Mouse (Mus musculus) E14TG2a.4 (cell line): ENCODE measurements around the gene Slc25a53.
"Not testable (repeated sequence)": the region's sequence is repeated elsewhere in the genome, so short reads cannot be mapped to it uniquely, and the experiment has no call there.

ENCODE experiments used
- H3K27me3 ChIP-seq: 2 replicates; pipeline ENCODE4 v1.6.1; 2014; ENCODE audit warnings: low read length, control low read depth; ENCODE audit not compliant: insufficient read depth
- H3K36me3 ChIP-seq: 2 replicates; pipeline ENCODE4 v1.6.1; 2014; ENCODE audit warnings: low read length, control low read depth; ENCODE audit not compliant: insufficient read depth
- H3K4me1 ChIP-seq: replicated peaks from 2 replicates; pipeline ENCODE4 v1.6.1; 2014; ENCODE audit warnings: low read depth, low read length, control low read depth
- H3K4me3 ChIP-seq: replicated peaks from 2 replicates; pipeline ENCODE4 v1.5.1; 2014; ENCODE audit warnings: mild to moderate bottlenecking, low read length
- H3K9me3 ChIP-seq: 2 replicates; pipeline ENCODE4 v1.6.1; 2014; ENCODE audit warnings: low read length, control low read depth
- CTCF ChIP-seq: conservative IDR thresholded peaks from 2 replicates; pipeline ENCODE4 v1.5.1; 2014; ENCODE audit warnings: low read length
- NANOG ChIP-seq: IDR thresholded peaks from 2 replicates; pipeline ENCODE4 v1.6.1; 2014; ENCODE audit warnings: borderline replicate concordance, low read length, mixed read lengths
- POU5F1 ChIP-seq: IDR thresholded peaks from 2 replicates; pipeline ENCODE4 v1.6.1; 2014; ENCODE audit warnings: low read length, borderline replicate concordance

The Slc25a53 gene

GRCm38 (mm10) chrX:136978616-136979015 lies 59.5 kb downstream of the Slc25a53 start:
- no peaks in the 10 kb centered on the region for H3K36me3 ChIP-seq
- H3K9me3 ChIP-seq = no peaks in the 10 kb centered on the region
- no peaks in the 10 kb centered on the region for H3K27me3 ChIP-seq
- H3K4me1 ChIP-seq = no peaks in the 10 kb centered on the region
- TF ChIP-seq NANOG = no peak
- no peak for TF ChIP-seq POU5F1
- TF ChIP-seq CTCF = peak; percentile 52
- H3K4me3 ChIP-seq = 0 out of 2 replicates have a peak overlapping the region, but pooled peaks have one; percentile 26

DNA sequence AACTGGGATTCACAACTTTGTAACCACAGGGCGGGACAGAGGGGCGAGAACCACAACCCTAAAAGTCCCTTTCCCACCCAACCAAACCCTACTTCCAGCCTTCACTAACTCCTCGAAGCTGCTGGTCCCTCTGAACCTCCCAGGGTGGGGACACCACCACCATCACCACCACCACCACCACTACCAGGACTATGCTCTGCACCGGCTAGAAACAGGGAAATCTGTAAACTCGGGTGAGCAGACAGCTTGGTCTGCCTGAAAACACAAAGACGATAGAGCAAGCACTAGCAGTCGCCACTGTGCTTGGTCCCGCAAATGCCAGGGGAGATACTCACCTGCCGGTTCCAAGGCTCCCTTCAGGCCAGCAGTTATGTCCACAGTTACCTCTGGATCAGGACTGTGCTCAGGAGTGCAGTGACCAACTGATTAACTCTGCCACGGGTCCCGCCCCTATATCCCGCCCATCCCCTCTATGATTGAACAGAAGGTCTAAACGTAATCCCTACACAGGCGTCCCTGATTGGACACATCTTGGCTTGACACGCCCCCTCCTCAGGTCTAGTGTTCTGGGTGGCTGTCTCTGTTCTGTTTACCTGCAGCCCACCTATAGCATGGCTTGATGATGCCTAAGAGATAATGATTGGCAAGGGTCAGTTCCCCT lies 61.5 kb downstream of the Slc25a53 start, which contains the start of the genes Tmsb15l and Tmsb15b1:
Tmsb15l (minus strand) TSS at position 446 of the 661 bp plus-strand sequence.
Tmsb15b1 (minus strand) TSS at position 451 of the 661 bp plus-strand sequence.
- Histone ChIP-seq H3K27me3 (no peaks in the 10 kb centered on the region), H3K9me3 (no peaks in the 10 kb centered on the region), H3K4me3 (peak within 1 kb of the TSS; percentile 75), H3K36me3 (no peaks in the 10 kb centered on the region), H3K4me1 (no peaks in the 10 kb centered on the region)
- TF ChIP-seq CTCF = no peak
- no peak for TF ChIP-seq NANOG
- TF ChIP-seq POU5F1 = no peak

DNA sequence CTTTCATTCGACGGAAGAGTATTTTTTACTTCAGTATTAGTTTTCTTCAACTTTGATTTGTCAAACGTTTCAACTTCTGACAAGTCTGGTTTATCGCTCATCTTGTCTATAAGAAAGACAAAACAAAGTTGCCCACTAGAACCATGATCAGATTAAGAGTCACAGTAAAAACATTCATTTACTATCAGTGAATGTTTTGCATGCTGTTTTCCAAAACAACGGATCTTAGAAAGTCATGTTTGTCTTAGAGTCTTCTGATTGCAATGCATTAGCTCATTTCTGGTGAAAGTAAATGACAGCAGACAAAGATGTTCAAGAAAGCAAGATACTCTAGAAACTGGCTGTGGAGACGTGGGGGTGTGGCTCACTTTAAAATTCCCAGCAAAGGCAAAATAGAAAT lies 62.7 kb downstream of the Slc25a53 start, which contains the start of gene Tmsb15b2:
Tmsb15b2 (minus strand) TSS at position 101 of the 400 bp plus-strand sequence.
- not testable (repeated sequence) for H3K27me3 ChIP-seq, H3K36me3 ChIP-seq, H3K9me3 ChIP-seq, H3K4me1 ChIP-seq
- peak within 1 kb of the TSS; percentile 75 for H3K4me3 ChIP-seq

GRCm38 (mm10) chrX:136959688-136960087 lies 78.4 kb downstream of the Slc25a53 start:
- Histone ChIP-seq H3K4me3 (no peak overlapping the region), H3K36me3 (no peaks in the 10 kb centered on the region), H3K4me1 (no peaks in the 10 kb centered on the region), H3K27me3 (no peaks in the 10 kb centered on the region), H3K9me3 (0 out of 2 replicates have a peak, but pooled peaks cover 3% of the 10 kb centered on the region)
- peak; percentile 21; the same call in 1 of the 2 replicates for TF ChIP-seq CTCF
- TF ChIP-seq POU5F1 = no peak

GRCm38 (mm10) chrX:136958300-136958699 lies 79.8 kb downstream of the Slc25a53 start:
- H3K36me3 ChIP-seq, H3K4me1 ChIP-seq, H3K9me3 ChIP-seq: not testable (repeated sequence)

DNA sequence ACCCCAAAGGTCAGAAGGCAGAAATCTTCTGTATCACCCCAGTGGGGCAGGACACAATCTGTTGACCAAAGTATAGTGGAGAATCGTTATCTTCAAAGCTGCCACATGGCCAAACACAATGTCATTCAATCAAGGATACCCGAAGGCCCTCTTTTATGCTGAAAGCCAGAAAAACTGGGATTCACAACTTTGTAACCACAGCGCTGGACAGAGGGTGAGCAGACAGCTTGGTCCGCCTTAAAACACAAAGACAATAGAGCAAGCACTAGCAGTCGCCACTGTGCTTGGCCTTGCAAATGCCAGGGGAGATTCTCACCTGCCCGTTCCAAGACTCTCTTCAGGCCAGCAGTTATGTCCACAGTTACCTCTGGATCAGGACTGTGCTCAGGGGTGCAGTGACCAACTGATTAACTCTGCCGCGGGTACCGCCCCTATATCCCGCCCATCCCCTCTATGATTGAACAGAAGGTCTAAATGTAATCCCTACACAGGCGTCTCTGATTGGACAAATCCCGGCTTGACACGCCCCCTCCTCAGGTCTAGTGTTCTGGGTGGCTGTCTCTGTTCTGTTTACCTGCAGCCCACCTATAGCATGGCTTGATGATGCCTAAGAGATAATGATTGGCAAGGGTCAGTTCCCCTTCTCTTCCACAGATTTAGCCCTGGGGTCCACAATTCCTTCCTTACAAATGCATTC lies 80.4 kb downstream of the Slc25a53 start:
- H3K4me3 ChIP-seq = peak overlapping the region; percentile 56
- H3K4me1 ChIP-seq, H3K36me3 ChIP-seq, H3K9me3 ChIP-seq, H3K27me3 ChIP-seq: not testable (repeated sequence)

More at GRCm38 (mm10) chrX:136958300-136958699, 79.8 kb downstream of the Slc25a53 start:
- H3K27me3 ChIP-seq, H3K4me3 ChIP-seq: not testable (repeated sequence)

DNA sequence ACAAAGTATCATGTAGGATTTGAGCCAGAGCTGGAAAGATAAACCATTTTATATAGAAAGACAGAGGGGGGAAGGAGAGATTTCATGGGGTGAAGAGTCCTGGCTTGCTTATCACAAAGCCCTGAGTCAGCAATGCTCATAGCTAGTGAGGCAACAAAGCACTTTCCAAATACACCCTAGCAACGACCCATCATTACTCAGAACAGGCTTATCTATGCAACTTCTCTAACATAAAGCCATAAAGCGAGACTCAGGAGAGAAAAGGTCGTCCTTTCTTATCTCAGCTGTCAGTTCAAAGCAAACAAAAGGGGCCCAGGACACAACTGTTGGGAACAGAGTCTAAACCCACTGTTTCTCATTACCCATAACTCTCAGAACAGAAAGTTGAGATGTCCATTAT lies 100.1 kb downstream of the Slc25a53 start:
- no peak overlapping the region for H3K4me3 ChIP-seq
- no peaks in the 10 kb centered on the region for H3K4me1 ChIP-seq
- H3K27me3 ChIP-seq = no peaks in the 10 kb centered on the region
- TF ChIP-seq POU5F1 = no peak
- no peak for TF ChIP-seq NANOG
- no peak for TF ChIP-seq CTCF
- H3K36me3 ChIP-seq = no peaks in the 10 kb centered on the region
- H3K9me3 ChIP-seq = no peaks in the 10 kb centered on the region
